Mouse (Mus musculus) heart, adult 2 months (tissue): Measurements from ENCODE around the gene Tob1. TPM values are rescaled to one million over a fixed set of nuclear protein-coding genes. Genes with fewer than 3 reads are reported as not detected.
A peak's percentile ranks its signal among the peaks of the same experiment; 100 is the strongest.

Experiments
- DNase-seq, 2 experiments: peaks; one replicate each; pipeline ENCODE4 v3.0.0; 2021
- H3K27ac ChIP-seq: fragments of 200-600 bp; 2 replicates; pipeline ENCODE4 v1.8.1; 2022
- H3K27me3 ChIP-seq: fragments of 200-500 bp; 2 replicates; pipeline ENCODE4 v1.6.1; 2012; ENCODE audit warnings: mild to moderate bottlenecking, low read length, inconsistent platforms, mixed read lengths; ENCODE audit not compliant: control insufficient read depth, insufficient read depth
- H3K36me3 ChIP-seq: fragments of 200-500 bp; 2 replicates; pipeline ENCODE4 v1.6.1; 2012; ENCODE audit warnings: low read length, inconsistent platforms; ENCODE audit not compliant: control insufficient read depth, insufficient read depth
- H3K4me1 ChIP-seq: fragments of 200-500 bp; 2 replicates; pipeline ENCODE4 v1.6.1; 2011; ENCODE audit warnings: low read length; ENCODE audit not compliant: control insufficient read depth, insufficient read depth
- H3K4me3 ChIP-seq: fragments of 200-600 bp; 2 replicates; pipeline ENCODE4 v1.8.1; 2022
- H3K79me2 ChIP-seq: fragments of 200-500 bp; replicated peaks from 2 replicates; pipeline ENCODE4 v1.6.1; 2012; ENCODE audit warnings: mild to moderate bottlenecking, inconsistent platforms, low read length, moderate library complexity, mixed read lengths; ENCODE audit not compliant: control insufficient read depth, insufficient read depth
- H3K9ac ChIP-seq: fragments of 200-500 bp; 2 replicates; pipeline ENCODE4 v1.6.1; 2012; ENCODE audit warnings: low read depth, mild to moderate bottlenecking, control low read depth, inconsistent platforms, low read length, mixed read lengths
- CTCF ChIP-seq: fragments of 200-600 bp; IDR thresholded peaks from 2 replicates; pipeline ENCODE4 v1.8.1; 2022; ENCODE audit warnings: antibody characterized with exemption, mild to moderate bottlenecking, moderate library complexity
- EP300 ChIP-seq: fragments of 200-500 bp; IDR thresholded peaks from 2 replicates; pipeline ENCODE4 v1.6.1; 2011; ENCODE audit warnings: low read depth, low read length, control low read depth; ENCODE audit not compliant: insufficient read depth
- POLR2A ChIP-seq: fragments of 200-500 bp; IDR thresholded peaks from 2 replicates; pipeline ENCODE4 v1.6.1; 2011; ENCODE audit warnings: mild to moderate bottlenecking, low read depth, low read length, control low read depth; ENCODE audit not compliant: insufficient read depth
- WGBS: fragments of 180-500 bp; shearing (Covaris S2); methylation state at CpG from one replicate; pipeline ENCODE4 v1.1.7; 2018; 5-methylcytosine and 5-hydroxymethylcytosine counted together
- intact Hi-C: fragments of 180-260 bp; cut with DNase I; formaldehyde crosslinking; loops from one replicate; pipeline ENCODE4 v1.15.1; 2025
- polyA plus RNA-seq: library from polyadenylated mRNA; depleted of rRNA; stranded (reverse); fragments of >200 nt; gene quantifications from 2 replicates; pipeline ENCODE4 v1.2.3, GENCODE M21; 2012
- total RNA-seq, 2 experiments: library from RNA; stranded (reverse); gene quantifications; 2 replicates each; pipeline ENCODE4 v1.2.3; 2021

Gene Tob1
- total and polyA plus RNA-seq, 3 experiments, result 29.0 to 55.1 (median 47.6) TPM

DNA sequence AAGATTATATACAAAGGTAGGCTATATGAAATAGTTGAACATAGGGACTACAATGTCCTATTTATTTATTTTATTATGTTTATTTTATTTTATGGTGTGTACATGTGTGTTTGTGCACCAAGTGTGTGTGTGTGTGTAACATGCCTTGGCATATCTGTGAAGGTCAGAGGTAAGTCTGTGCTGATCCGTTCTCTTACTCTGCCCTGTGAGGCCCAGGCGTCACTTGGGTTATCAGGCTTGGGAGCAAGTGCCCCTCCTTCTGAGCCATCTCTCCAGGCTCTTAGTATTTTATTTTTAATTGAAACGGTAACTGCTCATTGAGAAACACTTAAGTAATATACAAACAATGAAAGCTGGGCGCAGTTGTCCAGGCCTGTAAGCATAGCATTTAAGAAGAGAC is 10.8 kb upstream of the Tob1 start:
- Histone ChIP-seq H3K4me1 (no peaks in the 10 kb centered on the region), H3K27me3 (no peaks in the 10 kb centered on the region), H3K27ac (no peak overlapping the region), H3K9ac (no peak overlapping the region), H3K36me3 (no peaks in the 10 kb centered on the region), H3K4me3 (no peak overlapping the region), H3K79me2 (no peaks in the 10 kb centered on the region)
- TF ChIP-seq CTCF (no peak), EP300 (no peak), POLR2A (no peak)
- intact Hi-C loops, result no loop called here
- no peak for DNase-seq
- WGBS, result 83% methylated on average over 4 of the region's 4 CpGs

DNA sequence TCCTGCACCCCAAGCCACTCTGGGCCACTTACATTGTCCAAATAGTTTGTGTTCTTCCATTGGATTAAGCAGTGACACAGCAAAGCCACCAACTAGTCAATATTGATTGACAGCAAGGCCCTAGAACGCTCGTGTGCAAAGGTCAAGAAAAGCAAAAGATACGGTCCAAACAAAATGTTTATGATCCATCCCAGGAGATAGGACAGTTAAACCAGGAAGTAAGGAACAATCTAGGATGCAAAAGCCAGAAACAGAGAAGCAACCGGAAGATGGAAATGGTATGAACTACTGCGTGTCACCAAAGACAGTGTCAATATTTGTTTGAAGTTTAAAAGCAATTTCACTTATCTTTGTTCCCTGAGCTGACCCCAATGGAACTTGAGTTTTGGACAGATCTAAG is 9.1 kb upstream of the Tob1 start:
- H3K27ac ChIP-seq, result no peak overlapping the region
- no peak overlapping the region for H3K4me3 ChIP-seq
- no peak overlapping the region for H3K9ac ChIP-seq
- 70% methylated on average over 5 of the region's 5 CpGs for WGBS
- intact Hi-C loops, result no loop called here
- no peaks in the 10 kb centered on the region for H3K4me1 ChIP-seq
- no peaks in the 10 kb centered on the region for H3K27me3 ChIP-seq
- TF ChIP-seq CTCF, result no peak
- no peak for TF ChIP-seq EP300
- TF ChIP-seq POLR2A, result no peak
- no peak for DNase-seq
- H3K36me3 ChIP-seq, result no peaks in the 10 kb centered on the region
- H3K79me2 ChIP-seq, result no peaks in the 10 kb centered on the region

DNA sequence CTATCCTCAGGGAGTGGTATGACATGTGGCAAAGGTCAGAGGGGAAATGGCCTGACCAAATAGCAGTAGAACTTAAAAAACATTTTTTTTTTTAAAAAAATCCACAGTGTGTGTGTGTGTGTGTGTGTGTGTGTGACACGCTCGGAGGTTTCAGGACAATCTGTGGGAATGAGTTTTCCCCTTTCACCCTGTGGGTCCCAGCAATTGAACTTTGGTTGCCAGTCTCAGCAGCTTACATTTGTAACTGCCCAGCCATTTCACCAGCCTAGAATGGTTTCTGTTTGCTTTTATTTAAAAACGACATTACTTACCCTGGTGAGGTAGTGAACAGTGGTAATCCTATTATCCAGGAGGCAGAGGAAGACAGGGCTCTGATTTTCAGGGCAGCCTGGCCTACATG is 8.2 kb upstream of the Tob1 start:
- intact Hi-C loops, result no loop called here
- 71% methylated on average over 3 of the region's 3 CpGs for WGBS
- Histone ChIP-seq H3K27me3 (no peaks in the 10 kb centered on the region), H3K9ac (no peak overlapping the region), H3K27ac (no peak overlapping the region), H3K4me3 (no peak overlapping the region), H3K79me2 (no peaks in the 10 kb centered on the region), H3K36me3 (no peaks in the 10 kb centered on the region), H3K4me1 (no peaks in the 10 kb centered on the region)
- no peak for DNase-seq
- no peak for TF ChIP-seq POLR2A
- no peak for TF ChIP-seq CTCF
- no peak for TF ChIP-seq EP300

DNA sequence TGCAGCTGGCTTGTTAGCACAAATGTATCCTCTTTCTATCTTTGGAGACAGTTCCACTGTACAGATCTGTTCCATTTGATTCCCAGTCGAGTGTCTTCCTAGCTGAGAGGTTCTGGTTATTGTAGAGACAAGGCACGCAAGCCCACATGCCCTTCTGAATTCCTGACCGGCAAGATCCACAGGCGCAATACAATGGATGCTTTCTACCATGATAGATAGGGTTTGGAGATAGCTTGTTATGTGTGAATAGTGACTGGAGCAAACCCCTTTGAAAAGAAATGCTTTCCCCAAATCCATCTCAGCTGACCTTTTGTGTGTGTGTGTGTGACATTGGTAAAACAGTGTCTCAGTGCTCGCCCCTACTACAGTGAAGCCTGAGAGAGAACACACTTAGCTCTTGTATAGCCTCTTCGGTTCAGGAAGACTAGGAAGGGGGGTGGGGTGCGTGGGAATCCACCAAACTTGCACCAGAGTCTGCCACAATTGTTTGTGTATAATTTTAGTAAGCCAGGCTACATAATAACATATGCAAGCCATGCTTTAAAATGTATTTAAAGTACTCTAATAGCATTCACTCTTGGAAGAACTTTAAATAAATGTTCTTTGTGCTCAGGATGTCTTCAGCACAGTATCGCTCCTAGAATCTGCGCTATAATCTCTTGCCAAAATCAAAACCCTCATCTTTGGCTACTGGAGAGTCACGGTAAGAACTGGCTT is 4.7 kb upstream of the Tob1 start:
- TF ChIP-seq CTCF (no peak), EP300 (no peak), POLR2A (no peak)
- H3K27me3 ChIP-seq, result no peaks in the 10 kb centered on the region
- intact Hi-C loops, result no loop called here
- no peak overlapping the region for H3K27ac ChIP-seq
- H3K9ac ChIP-seq, result no peak overlapping the region
- DNase-seq, result no peak
- H3K4me1 ChIP-seq, result no peaks in the 10 kb centered on the region
- H3K36me3 ChIP-seq, result no peaks in the 10 kb centered on the region
- H3K79me2 ChIP-seq, result no peaks in the 10 kb centered on the region
- WGBS, result 73% methylated on average over 10 of the region's 10 CpGs
- no peak overlapping the region for H3K4me3 ChIP-seq

DNA sequence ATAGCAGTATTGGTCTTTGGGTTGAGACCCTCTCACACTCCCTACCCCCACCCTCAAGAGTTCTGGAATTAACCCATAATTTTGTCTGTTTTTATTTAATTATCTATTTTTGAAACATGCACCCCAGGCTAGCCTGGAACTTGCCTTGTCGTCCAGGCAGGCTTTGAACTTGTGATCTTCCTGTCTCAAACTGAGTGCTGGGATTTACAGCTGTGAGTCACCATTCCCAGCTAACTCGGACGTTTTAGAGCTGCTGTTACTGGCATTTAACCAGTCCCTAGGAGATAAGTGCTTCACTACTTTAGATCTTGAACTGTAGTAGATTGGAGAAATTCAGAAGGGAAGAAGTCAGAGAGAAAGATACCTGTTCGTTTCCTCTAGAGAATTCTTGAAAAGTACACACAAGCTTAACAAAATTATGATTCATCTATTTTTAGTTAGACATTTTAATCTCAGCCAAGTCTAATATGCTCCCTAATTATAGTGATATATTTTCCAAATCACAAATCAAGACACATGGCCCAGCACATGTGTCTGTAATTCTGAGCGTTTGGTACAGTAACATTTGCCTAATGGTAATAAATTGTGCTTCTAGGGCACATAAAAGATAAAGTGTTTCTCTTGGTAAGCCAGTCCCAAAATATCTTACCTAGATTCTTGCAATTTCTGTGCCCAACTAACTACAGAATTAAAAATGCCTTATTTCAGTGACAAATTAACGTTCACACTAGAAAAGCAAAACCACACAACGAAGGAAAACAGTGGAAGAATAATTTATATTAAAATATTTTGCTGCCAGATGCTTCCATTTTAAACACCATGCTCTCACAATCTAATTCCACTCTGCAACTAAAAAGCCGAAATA is 2.2 kb upstream of the Tob1 start:
- intact Hi-C loops, result loop anchor here (2.0 kb wide), 1 partner anchor 48 kb away; no protein-coding TSS in a partner anchor
- 45% methylated on average over 8 of the region's 8 CpGs for WGBS
- TF ChIP-seq POLR2A, result no peak
- TF ChIP-seq EP300, result no peak
- H3K4me1 ChIP-seq, result no peaks in the 10 kb centered on the region
- peaks cover 2% of the 10 kb centered on the region for H3K36me3 ChIP-seq
- H3K9ac ChIP-seq, result no peak overlapping the region
- no peaks in the 10 kb centered on the region for H3K79me2 ChIP-seq
- H3K27me3 ChIP-seq, result no peaks in the 10 kb centered on the region
- H3K4me3 ChIP-seq, result peak overlapping the region; percentile 76; the same call in 1 of the 2 replicates
- H3K27ac ChIP-seq, result peak overlapping the region; percentile 94
- no peak for DNase-seq

DNA sequence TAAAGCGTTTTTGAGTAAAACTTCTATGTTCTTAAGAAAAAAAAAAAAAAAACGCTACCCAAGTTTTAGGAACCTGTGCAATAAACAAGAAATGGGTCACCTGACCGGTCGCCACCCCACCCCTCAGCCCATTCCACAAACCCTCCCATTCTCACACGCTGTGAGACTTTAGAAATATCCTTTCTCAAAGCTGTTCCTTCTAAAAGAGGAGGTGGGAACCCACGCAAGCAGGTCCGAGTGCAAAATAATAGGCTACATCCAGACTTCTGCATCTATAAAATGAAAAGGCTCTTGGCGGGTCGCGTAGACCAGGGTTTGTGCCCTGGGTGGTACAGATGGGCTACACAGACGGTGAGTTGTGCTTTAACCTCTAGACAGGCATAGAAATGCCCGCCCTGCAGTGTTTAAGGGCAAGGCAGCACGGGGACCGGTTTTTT is 1.5 kb upstream of the Tob1 start:
- 0 out of 2 replicates have a peak, but pooled peaks cover 2% of the 10 kb centered on the region for H3K79me2 ChIP-seq
- H3K4me1 ChIP-seq, result no peaks in the 10 kb centered on the region
- peak overlapping the region; percentile 94 for H3K27ac ChIP-seq
- 3% methylated on average over 14 of the region's 14 CpGs for WGBS
- no peak for DNase-seq
- no peak for TF ChIP-seq CTCF
- TF ChIP-seq EP300, result no peak; the same call in 1 of the 2 replicates
- TF ChIP-seq POLR2A, result no peak; the same call in 1 of the 2 replicates
- peak overlapping the region; percentile 62 for H3K9ac ChIP-seq
- H3K4me3 ChIP-seq, result peak overlapping the region; percentile 76
- no peaks in the 10 kb centered on the region for H3K27me3 ChIP-seq
- H3K36me3 ChIP-seq, result peaks cover 5% of the 10 kb centered on the region
- intact Hi-C loops, result loop anchor here (1.0 to 5.0 kb wide), 4 partner anchors 26 to 242 kb away; partner anchors contain the start of genes Gm20390, Luc7l3 and Nme1
